Mouse (Mus musculus) monocyte, adult 2 months (primary cell): ENCODE results near the gene Cd109.

Experiments
- DNase-seq, 2 experiments: peaks; one replicate each; pipeline ENCODE4 v3.0.0; 2022; ENCODE audit warnings: low spot score in 2 of 2, low read depth in 1 of 2

The Cd109 gene

GRCm38 (mm10) chr9:78615401-78616021 lies at the start of gene Cd109:
Gene Cd109, plus strand, starts transcription at chr9:78615546.
- DNase-seq = no peak

- DNase-seq = no peak
Observed at GRCm38 (mm10) chr9:78569934-78570333, 45.4 kb upstream of the Cd109 start.

- DNase-seq = no peak
Observed at GRCm38 (mm10) chr9:78576466-78576865, 38.9 kb upstream of the Cd109 start.

- no peak for DNase-seq
Observed at GRCm38 (mm10) chr9:78578824-78579223, 36.5 kb upstream of the Cd109 start.

- DNase-seq = no peak
Observed at GRCm38 (mm10) chr9:78579644-78580396, 35.5 kb upstream of the Cd109 start.

GRCm38 (mm10) chr9:78587218-78587883 lies 28.0 kb upstream of the Cd109 start:
- DNase-seq = peak; percentile 2 to 11

GRCm38 (mm10) chr9:78587914-78588313 lies 27.4 kb upstream of the Cd109 start, which contains the start of gene Slc17a5:
Gene Slc17a5, minus strand, starts transcription at chr9:78588041.
- DNase-seq = peak; percentile 90 to 93

- DNase-seq = peak; percentile 43 to 72
Observed at GRCm38 (mm10) chr9:78588411-78589033, 26.8 kb upstream of the Cd109 start.

- no peak for DNase-seq
Observed at GRCm38 (mm10) chr9:78590471-78590870, 24.9 kb upstream of the Cd109 start.

GRCm38 (mm10) chr9:78595257-78595656 lies 20.1 kb upstream of the Cd109 start:
- DNase-seq = no peak

- no peak for DNase-seq
Observed at GRCm38 (mm10) chr9:78595769-78596555, 19.4 kb upstream of the Cd109 start.

GRCm38 (mm10) chr9:78596834-78597233 lies 18.5 kb upstream of the Cd109 start:
- no peak for DNase-seq

GRCm38 (mm10) chr9:78599927-78600326 lies 15.4 kb upstream of the Cd109 start:
- DNase-seq = no peak

GRCm38 (mm10) chr9:78601046-78601730 lies 14.2 kb upstream of the Cd109 start:
- DNase-seq = no peak

GRCm38 (mm10) chr9:78614201-78614600 lies 1.1 kb upstream of the Cd109 start:
- no peak for DNase-seq

GRCm38 (mm10) chr9:78619285-78619684 lies 3.9 kb downstream of the Cd109 start:
- DNase-seq = no peak

GRCm38 (mm10) chr9:78623301-78623747 lies 8.0 kb downstream of the Cd109 start:
- DNase-seq = no peak

GRCm38 (mm10) chr9:78629991-78630390 lies 14.6 kb downstream of the Cd109 start:
- no peak for DNase-seq

- no peak for DNase-seq
Observed at GRCm38 (mm10) chr9:78631755-78632434, 16.5 kb downstream of the Cd109 start.

- no peak for DNase-seq
Observed at GRCm38 (mm10) chr9:78633976-78634375, 18.6 kb downstream of the Cd109 start.
